Mouse (Mus musculus) embryo, embryonic 11.5 days (tissue): ENCODE results near the gene Tyk2.

Source experiments
- DNase-seq: peaks from one replicate; pipeline ENCODE4 v3.0.0-alpha.2; 2012; ENCODE audit warnings: low read depth, low spot score

The Tyk2 gene

GRCm38 (mm10) chr9:21062928-21063327, 68.1 kb downstream of the Tyk2 start:
- DNase-seq: no peak
